Mouse (Mus musculus): ENCODE results near the gene Syne1.

DNA sequence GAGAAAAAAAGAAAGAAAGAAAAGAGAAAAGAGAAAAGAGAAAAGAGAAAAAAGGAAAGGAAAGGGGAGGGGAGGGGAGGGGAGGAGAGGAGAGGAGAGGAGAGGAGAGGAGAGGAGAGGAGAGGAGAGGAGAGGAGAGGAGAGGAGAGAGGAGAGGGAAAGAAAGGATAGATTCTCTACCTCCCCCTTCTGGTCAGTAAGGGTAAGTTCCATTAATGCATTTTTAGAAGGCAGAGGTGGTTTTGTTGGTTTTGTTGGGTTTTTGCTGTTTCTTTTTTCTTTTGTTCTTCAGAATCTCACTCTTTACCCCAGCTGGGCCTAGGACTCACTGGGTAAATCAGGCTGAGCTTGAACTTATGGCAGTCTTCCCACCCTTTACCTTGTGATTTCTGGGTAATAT is 214.9 kb downstream of the Syne1 start:
- TF ChIP-seq CTCF (IDR thresholded peaks at IDR 0.05; ENCODE audit: low read depth, low read length): no peak
- no peak for TF ChIP-seq POLR2AphosphoS5 (IDR thresholded peaks at IDR 0.05; ENCODE audit: insufficient replicate concordance, low read depth, low read length)
- TF ChIP-seq GATA1 (IDR thresholded peaks at IDR 0.05; ENCODE audit: borderline replicate concordance, low read length): no peak

All from G1E (cell line).